In the genomic region with DNA sequence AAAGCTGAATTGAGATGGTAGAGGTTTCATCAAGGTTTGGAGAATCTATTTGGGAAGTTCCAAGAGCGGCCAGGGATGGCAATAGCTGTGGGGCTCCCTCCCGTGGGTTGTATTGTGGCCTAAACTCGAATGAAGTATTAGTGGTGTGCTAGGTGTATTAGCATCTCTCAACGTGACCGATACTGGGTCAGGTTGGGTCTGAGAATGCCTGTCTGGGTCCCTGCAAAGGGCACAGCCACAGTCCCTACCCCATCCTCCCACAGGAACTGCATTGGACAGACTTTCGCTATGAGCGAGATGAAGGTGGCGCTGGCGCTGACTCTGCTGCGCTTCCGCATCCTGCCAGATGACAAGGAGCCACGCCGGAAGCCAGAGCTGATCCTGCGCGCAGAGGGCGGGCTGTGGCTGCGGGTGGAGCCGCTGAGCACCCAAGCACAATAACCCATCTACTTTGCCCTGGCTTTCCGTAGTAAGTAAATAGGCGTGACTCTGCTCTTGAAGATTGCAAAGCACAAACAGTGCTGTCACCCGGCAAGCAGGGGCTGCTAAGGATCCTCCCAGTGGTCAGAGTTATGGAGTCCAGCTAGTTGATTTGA, we compare ENCODE assay signal across 9 mouse cellular contexts. TPM values are rescaled to one million over a fixed set of nuclear protein-coding genes. Genes with fewer than 3 reads are reported as not detected.
DNase-seq lines count a peak whose midpoint lies in the region; ATAC-seq and TF ChIP-seq lines count a peak whose summit lies in the region.
"Had no signal": no experiment of that assay in that cellular context is flagged by ENCODE, and none has a peak within 500 bp of the region (broad histone marks: within the 10 kb centered on the region; RNA-seq: fewer than 3 reads in every experiment).

No protein-coding gene starts in this region.

- ATAC-seq in hematopoietic stem cell, adult 5-6 weeks (replicated peaks in 1 of 2; ENCODE audit: insufficient read depth in 1 of 2, low FRiP score in 2 of 2, low TSS enrichment in 1 of 2, low read depth in 1 of 2, poor library complexity in 2 of 2, severe bottlenecking in 2 of 2) = peak; percentile 32 to 36; a peak in 2 of 4 replicates

- no peak overlapping the region for H3K4me3 ChIP-seq in lung, adult 2 months (replicated peaks; ENCODE audit: extremely low read depth, low read depth, low read length)
- peak overlapping the region; percentile 35 for H3K4me3 ChIP-seq in midbrain, embryonic 10.5 days

- 30% methylated on average over 21 of the region's 21 CpGs for WGBS in lung, adult 2 months
- 44% methylated on average over 21 of the region's 21 CpGs for WGBS in midbrain, embryonic 10.5 days

- DNase-seq in lung, adult 18-20 months = peak; percentile 20 to 28
- no peak for DNase-seq in lung, adult 2 months
- peak; percentile 43 for DNase-seq in midbrain, embryonic 10.5 days (ENCODE audit: low spot score)
- peak; percentile 20 to 42 for DNase-seq in thymus, postnatal 36 days
- no peak for DNase-seq in left cerebral cortex, adult 9 months (ENCODE audit: low spot score in 2 of 2)
- DNase-seq in right cerebral cortex, adult 2 months (ENCODE audit: low spot score in 2 of 2) = no peak
- no peak for DNase-seq in layer of hippocampus, postnatal 14 days (ENCODE audit: low spot score in 2 of 2)

- H3K4me1 ChIP-seq in lung, adult 2 months (ENCODE audit: control insufficient read depth, insufficient read depth, low read length) = no peaks in the 10 kb centered on the region
- H3K4me1 ChIP-seq in midbrain, embryonic 10.5 days = peaks cover 6% of the 10 kb centered on the region; the same call in 1 of the 2 replicates

- TF ChIP-seq CTCF in lung, adult 2 months (IDR thresholded peaks at IDR 0.05; ENCODE audit: insufficient read depth, low read length) = no peak

- H3K27me3 ChIP-seq in midbrain, embryonic 10.5 days (ENCODE audit: low read depth, poor library complexity, severe bottlenecking) = no peaks in the 10 kb centered on the region

- no peaks in the 10 kb centered on the region for H3K9me3 ChIP-seq in midbrain, embryonic 10.5 days (replicated peaks)

- peak overlapping the region; percentile 42; the same call in 1 of the 2 replicates for H3K27ac ChIP-seq in midbrain, embryonic 10.5 days (replicated peaks)
- H3K27ac ChIP-seq: liver, embryonic 14.5 days had no signal

- H3K36me3 ChIP-seq in midbrain, embryonic 10.5 days = no peaks in the 10 kb centered on the region

- TF ChIP-seq POLR2A in lung, adult 2 months (IDR thresholded peaks at IDR 0.05; ENCODE audit: borderline replicate concordance, extremely low read depth, low read depth, low read length) = no peak

RNA-seq across cellular contexts. Expression of a gene that starts 9.3 kb away (rescaled TPM):
- polyA plus RNA-seq in lung, adult 2 months (2012; rRNA removed) = 7.7 and 8.4 TPM in 2 replicates
- total RNA-seq in hematopoietic stem cell, adult 5-6 weeks (2017) = not detected in 2 replicates
- 1.8 and 1.9 TPM in 2 replicates for polyA plus RNA-seq in midbrain, embryonic 10.5 days (2016; fragmentation: Nextera tagmentation; extraction: Ambion mirVana)
- 10 to 100 TPM; 10.9 to 12.8 TPM for total RNA-seq in layer of hippocampus, postnatal 14 days (2021)

RNA-seq across cellular contexts. Expression of a gene that starts 17.4 kb away (rescaled TPM):
- 0.07 and 0.26 TPM in 2 replicates for polyA plus RNA-seq in lung, adult 2 months (2012; rRNA removed)
- not detected in 2 replicates for total RNA-seq in hematopoietic stem cell, adult 5-6 weeks (2017)
- not detected in 2 replicates for polyA plus RNA-seq in midbrain, embryonic 10.5 days (2016; fragmentation: Nextera tagmentation; extraction: Ambion mirVana)
- not detected for total RNA-seq in layer of hippocampus, postnatal 14 days (2021)
- polyA plus RNA-seq: liver, embryonic 14.5 days had no signal

RNA-seq across cellular contexts. Expression of a gene that starts 55.0 kb away (rescaled TPM):
- 0.09 and 0.11 TPM in 2 replicates for polyA plus RNA-seq in lung, adult 2 months (2012; rRNA removed)
- not detected in 2 replicates for total RNA-seq in hematopoietic stem cell, adult 5-6 weeks (2017)
- polyA plus RNA-seq in midbrain, embryonic 10.5 days (2016; fragmentation: Nextera tagmentation; extraction: Ambion mirVana) = 0.42 TPM in 1 of 2 replicates, not detected in the other
- not detected for total RNA-seq in layer of hippocampus, postnatal 14 days (2021)
- polyA plus RNA-seq: liver, embryonic 14.5 days had no signal

Comparison
In these comparisons a context has a peak if more than half of its experiments do, and no peak if none do; other contexts are left out.
1. DNase-seq: peak in lung, adult 18-20 months (2 of 2), midbrain, embryonic 10.5 days (single experiment) and thymus, postnatal 36 days (2 of 2); none in lung, adult 2 months (single experiment), left cerebral cortex, adult 9 months (0 of 2), right cerebral cortex, adult 2 months (0 of 2) and layer of hippocampus, postnatal 14 days (0 of 2).
2. RNA of a gene that starts 9.3 kb away (total RNA-seq): 10.9 to 12.8 TPM in layer of hippocampus, postnatal 14 days; not detected in hematopoietic stem cell, adult 5-6 weeks; every median in the first group is over 10 times any median in the second.